Mouse (Mus musculus): ENCODE data around the gene Stard13.

Gene Stard13

DNA sequence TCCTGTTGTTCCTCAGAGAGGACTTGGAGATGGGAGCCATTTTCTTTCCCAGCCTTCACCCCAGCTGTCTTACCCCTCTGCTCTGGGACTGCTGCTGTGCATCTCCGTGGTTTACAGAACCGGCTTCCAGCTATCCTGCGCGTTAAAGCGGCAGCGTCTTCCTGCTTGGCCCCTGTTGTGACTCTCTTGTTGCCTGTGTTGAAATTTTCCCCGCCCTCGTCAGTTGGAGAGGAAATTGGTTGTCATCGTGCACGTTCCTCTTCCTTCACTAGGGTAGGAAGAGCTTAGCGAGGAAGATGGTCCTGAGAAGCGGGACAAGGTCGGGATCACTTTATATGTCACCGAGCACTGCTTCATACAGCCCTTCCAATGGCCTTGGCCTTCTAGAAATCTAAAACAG lies 212.8 kb downstream of the Stard13 start:
- in situ Hi-C loops (cut with MboI): no loop called here

DNA sequence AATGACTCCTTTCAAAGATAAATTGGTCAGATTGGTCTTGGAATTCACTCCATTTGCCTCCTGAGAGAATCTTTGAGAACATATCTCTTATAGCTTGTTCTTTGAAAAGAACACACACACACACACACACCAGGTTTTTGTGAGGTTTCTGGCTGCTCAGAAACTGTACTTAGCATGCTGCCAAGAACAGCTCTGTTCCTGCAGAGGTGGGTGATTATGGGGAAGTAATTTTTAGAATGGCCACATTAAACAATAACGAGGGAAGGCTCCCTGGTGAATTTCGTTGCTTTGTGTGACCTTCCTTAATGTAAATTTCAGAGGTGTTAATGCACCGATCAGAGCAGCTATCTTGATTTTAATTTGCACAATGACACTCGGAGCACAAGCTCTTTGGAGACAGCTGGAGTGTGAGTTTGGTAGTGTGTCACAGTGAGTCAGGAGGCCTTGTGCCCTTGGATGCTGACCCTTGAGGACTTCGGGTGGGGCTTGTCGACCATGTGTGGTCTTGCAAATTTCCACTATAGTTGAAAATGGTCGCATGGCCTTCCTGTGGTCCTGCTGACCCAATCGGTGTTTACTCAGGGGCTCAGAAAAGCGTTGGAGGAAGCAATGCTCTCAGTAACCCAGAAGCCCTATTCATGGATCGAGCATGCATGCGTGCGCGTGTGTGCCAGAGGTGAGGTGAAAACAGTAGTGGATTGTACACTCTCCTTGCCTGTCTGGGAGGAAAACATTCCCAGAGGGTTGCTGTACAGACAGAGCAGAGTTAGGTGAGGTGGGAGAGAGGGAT lies 213.4 kb downstream of the Stard13 start:
- in situ Hi-C loops (cut with MboI): no loop called here

DNA sequence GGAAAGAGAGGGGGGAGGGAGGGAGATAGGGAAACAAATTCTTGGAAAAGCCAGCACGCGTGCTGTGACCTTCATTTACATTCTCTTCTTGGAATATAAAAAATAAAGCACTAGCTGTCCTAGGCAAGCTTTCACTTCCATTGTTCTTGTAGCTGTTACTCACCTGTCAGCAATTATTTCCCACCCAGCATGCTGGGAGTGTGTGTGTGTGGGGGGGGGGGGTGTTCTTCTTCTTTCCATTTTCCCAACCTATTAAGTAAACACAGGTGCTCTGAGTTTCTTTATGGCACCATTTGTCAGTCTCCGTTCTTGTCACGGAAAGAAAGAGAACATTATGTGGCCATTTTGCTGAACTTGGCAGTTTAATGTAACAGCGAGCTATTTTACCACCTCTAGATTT lies 214.7 kb downstream of the Stard13 start:
- in situ Hi-C loops (cut with MboI): no loop called here

DNA sequence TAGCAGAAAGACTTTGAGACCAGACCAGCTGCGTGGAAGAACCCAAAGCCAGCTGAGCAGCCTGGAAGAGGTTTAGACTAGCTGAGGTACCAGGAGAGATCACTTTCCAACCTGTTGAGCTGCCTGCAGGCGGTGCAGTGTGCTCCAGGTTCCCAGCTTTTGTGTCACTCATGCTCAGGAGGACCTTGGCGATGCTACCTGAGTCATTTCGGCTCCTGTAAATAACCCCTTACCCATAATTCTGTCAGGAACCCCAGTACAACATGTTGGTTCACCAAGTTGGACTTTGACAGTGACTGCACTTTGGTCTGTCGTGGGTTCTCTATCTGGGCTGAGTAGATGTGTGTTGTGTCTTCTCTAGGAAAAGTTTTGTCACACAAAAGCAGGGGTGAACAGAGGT lies 215.2 kb downstream of the Stard13 start:
- in situ Hi-C loops (cut with MboI): no loop called here

DNA sequence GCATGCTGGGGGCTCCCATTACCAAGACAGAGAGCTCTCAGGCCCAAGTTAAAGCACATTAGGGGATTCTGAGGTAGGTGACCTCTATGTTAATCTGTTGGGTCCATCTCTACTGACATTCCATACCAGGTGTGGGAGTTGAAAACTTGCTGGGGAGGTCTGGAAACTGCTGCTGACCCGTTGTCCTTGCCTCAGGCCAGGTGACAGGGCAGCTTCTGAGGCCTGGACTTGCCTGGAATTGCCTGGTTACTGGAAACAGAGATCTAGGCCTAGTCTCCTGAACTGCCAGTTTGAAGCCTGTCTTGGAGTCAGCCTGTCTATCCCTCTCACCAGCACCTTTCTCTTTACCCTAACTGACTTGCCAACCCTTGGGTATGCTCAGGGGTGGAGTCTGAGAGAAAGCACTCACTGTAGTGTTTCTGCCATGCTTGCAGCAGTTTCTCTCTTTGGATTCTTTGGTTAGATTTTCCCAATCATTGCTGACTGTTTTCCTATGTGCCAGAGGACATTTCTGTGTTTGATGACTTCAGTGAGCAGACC lies 229.3 kb downstream of the Stard13 start:
- in situ Hi-C loops (cut with MboI): no loop called here

DNA sequence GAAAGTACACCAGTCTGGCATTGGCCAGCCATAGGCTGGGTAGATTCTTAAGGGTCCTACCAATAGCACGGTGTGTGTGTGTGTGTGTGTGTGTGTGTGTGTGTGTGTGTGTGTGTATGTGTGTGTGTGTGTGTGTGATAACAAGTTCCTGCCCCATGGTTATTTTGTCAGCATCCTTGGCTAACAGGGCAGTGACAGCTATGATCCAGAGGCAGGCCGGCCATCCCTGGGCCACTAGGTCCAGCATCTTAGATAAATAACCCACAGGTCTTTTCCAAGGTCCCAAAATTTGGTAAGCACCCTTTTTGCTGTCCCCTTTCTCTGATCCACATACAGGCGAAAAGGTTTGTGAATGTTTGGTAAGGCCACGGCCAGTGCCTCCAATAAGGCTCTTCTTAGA lies 231.6 kb downstream of the Stard13 start:
- in situ Hi-C loops (cut with MboI): no loop called here

DNA sequence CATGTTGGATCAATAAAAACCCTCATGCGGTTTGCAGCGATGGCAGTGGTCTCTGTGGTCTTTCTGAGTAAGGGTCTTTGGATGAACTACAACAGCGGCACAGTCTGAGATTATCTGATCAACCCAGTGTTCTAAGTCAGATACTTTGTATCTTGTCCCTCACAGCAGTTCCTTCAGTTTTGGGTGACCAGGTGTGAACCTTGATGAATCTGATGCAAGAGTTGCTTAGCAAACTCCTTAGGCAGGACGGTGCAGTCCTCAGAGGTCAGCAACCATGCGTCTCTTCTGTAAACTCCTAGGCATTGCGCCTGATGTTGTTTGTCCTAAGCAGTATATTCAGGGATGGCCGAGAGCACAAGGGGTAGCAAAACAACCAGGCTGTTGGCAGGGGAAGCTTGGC lies 232.5 kb downstream of the Stard13 start:
- in situ Hi-C loops (cut with MboI): no loop called here

DNA sequence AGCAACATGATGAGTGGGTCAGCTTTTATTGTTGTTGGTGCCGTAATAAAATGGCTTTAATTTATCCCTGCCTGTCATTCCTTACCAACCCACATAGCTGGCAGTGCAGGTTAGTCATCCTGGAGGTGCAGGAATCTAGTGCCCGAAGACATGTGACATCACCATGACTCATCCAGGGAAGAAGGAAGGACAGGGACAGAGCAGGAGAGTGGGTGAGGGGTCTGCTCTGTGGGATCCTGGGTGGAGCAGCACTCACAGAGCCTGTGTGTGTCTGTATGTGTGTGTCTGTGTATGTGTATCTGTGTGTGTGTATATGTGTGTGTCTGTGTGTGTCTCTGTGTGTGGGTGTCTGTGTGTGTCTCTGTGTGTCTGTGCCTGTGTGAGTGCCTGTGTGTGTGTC lies 237.1 kb downstream of the Stard13 start:
- in situ Hi-C loops (cut with MboI): no loop called here

DNA sequence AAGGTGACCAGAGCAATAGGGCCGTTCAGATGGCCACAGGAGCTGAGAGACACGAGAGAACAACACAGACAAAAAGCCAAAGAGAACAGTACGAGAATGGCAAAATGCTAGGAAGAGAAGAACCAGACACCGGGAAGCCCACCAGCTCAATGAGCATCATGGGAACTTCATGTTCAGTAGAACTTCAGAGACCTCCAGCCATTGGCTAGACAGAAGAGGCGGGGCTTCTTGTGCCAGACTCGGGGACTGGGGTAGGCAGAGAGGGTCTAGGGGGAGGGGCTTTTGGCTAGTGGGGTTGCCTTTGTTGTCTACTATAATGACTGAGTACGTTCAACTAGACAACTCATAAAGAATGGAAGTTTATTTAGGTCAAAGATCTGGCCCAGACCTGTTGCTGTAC lies 239.5 kb downstream of the Stard13 start:
- in situ Hi-C loops (cut with MboI): no loop called here
